Mouse (Mus musculus): ENCODE measurements around the gene Dhx30.

The Dhx30 gene

DNA sequence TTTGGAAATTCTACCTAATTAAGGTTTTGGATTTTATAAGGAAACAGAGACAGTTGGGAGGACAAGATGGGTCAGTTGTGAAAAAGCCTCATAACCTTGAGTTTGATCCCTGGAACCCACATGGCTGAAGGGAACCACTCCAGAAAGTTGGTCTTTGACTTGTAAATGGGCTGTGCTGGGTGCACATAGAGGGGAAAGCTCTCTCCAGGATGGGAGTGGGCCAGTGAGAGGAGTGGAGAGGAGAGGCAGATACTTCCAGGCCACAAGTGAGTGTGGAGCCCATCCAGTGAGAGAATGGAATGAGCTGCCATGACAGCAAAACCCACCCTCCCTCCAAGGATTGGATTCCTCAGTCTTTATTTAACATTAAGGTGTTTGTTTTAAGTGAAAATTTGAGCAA lies 66.4 kb downstream of the Dhx30 start:
- Histone ChIP-seq H3K4me1 (replicated peaks; ENCODE audit: low read depth, low read length) (peaks cover 51% of the 10 kb centered on the region), H3K9me3 (ENCODE audit: low read length) (no peaks in the 10 kb centered on the region), H3K27me3 (ENCODE audit: insufficient read depth, low read length) (no peaks in the 10 kb centered on the region), H3K36me3 (ENCODE audit: insufficient read depth, low read length) (peaks cover 24% of the 10 kb centered on the region), H3K4me3 (replicated peaks; ENCODE audit: low read length) (peak overlapping the region; percentile 33; the same call in 1 of the 2 replicates)
- TF ChIP-seq CTCF (conservative IDR thresholded peaks at IDR 0.05; ENCODE audit: low read length) (no peak), NANOG (IDR thresholded peaks at IDR 0.05; ENCODE audit: borderline replicate concordance, low read length) (no peak), POU5F1 (IDR thresholded peaks at IDR 0.05; ENCODE audit: borderline replicate concordance, low read length) (no peak)

DNA sequence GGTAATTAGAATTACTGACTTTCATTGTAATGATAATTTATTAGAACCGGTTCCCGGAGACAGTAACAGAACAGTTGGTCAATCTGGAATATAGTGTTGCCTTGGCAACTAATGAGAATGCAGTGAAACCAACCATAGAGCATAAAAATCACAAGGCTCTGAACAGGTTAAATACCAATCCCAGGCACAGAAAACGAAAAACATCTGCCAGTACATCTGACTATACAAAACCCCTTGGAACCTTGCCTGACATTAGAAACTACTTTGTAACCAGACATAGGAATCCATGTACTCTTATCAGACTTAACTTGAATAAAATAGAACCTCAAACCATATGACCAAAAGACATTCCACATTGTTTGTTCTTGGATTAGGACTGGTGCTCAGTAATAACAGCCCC lies 69.8 kb downstream of the Dhx30 start:
- H3K4me3 ChIP-seq (replicated peaks; ENCODE audit: low read length): no peak overlapping the region
- no peaks in the 10 kb centered on the region for H3K27me3 ChIP-seq (ENCODE audit: insufficient read depth, low read length)
- no peaks in the 10 kb centered on the region for H3K9me3 ChIP-seq (ENCODE audit: low read length)
- TF ChIP-seq CTCF (conservative IDR thresholded peaks at IDR 0.05; ENCODE audit: low read length) (no peak), POU5F1 (IDR thresholded peaks at IDR 0.05; ENCODE audit: borderline replicate concordance, low read length) (no peak), NANOG (IDR thresholded peaks at IDR 0.05; ENCODE audit: borderline replicate concordance, low read length) (no peak)
- peaks cover 27% of the 10 kb centered on the region for H3K36me3 ChIP-seq (ENCODE audit: insufficient read depth, low read length)
- H3K4me1 ChIP-seq (replicated peaks; ENCODE audit: low read depth, low read length): peaks cover 38% of the 10 kb centered on the region

DNA sequence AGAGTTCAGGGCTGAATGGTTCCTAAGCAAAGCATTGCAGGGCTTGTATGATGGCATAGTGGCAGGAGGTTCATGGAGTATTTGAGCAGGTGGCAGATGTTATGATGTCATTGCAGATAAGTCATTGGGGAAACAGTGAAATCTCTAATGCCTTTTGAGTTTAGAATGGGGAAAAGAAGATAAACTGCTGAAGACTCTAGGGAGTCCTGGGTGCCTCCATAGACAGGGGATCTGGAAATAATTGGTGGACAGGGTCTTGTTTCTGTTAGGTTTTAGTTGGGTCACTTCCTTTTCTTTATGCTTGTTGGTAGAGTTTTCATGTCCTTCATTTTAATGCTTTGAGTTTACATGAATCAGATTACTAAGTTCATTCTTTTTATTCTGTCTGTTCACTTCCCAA lies 70.4 kb downstream of the Dhx30 start:
- H3K4me3 ChIP-seq (replicated peaks; ENCODE audit: low read length): no peak overlapping the region
- TF ChIP-seq POU5F1 (IDR thresholded peaks at IDR 0.05; ENCODE audit: borderline replicate concordance, low read length): no peak
- no peak for TF ChIP-seq CTCF (conservative IDR thresholded peaks at IDR 0.05; ENCODE audit: low read length)
- no peak for TF ChIP-seq NANOG (IDR thresholded peaks at IDR 0.05; ENCODE audit: borderline replicate concordance, low read length)
- H3K4me1 ChIP-seq (replicated peaks; ENCODE audit: low read depth, low read length): peaks cover 32% of the 10 kb centered on the region
- no peaks in the 10 kb centered on the region for H3K9me3 ChIP-seq (ENCODE audit: low read length)
- peaks cover 25% of the 10 kb centered on the region for H3K36me3 ChIP-seq (ENCODE audit: insufficient read depth, low read length)
- no peaks in the 10 kb centered on the region for H3K27me3 ChIP-seq (ENCODE audit: insufficient read depth, low read length)

DNA sequence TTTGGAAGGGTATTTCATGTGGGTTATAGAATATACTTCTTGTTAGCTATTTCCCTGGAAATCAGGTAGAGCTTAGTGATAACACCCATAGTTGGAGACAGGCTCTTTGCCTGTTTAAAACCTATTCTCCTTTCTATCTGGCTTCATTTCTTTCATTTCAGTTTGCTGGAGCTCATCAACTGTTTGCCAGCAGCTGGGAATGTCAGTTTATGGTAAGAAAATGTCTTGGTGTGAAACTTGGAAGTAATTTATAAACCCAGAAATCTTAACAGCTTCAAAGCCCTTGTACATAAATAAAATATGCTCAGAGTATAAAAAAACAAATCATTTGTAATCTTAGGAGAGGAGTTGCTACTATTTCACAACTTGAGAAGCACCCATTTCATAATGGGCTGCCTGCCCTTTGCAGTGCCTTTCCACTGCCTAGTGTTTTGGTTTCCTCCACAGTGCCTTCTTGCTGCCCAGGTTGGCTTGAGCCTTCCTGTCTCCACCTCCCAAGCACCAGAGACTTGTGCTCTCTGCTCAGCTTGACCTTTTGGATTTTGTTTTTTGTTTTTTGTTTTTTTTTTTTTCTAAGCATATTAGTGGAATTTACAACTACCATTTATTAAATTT lies 71.8 kb downstream of the Dhx30 start:
- Histone ChIP-seq H3K27me3 (ENCODE audit: insufficient read depth, low read length) (no peaks in the 10 kb centered on the region), H3K36me3 (ENCODE audit: insufficient read depth, low read length) (peaks cover 28% of the 10 kb centered on the region), H3K4me1 (replicated peaks; ENCODE audit: low read depth, low read length) (peaks cover 18% of the 10 kb centered on the region), H3K9me3 (ENCODE audit: low read length) (no peaks in the 10 kb centered on the region), H3K4me3 (replicated peaks; ENCODE audit: low read length) (no peak overlapping the region)
- no peak for TF ChIP-seq NANOG (IDR thresholded peaks at IDR 0.05; ENCODE audit: borderline replicate concordance, low read length)
- TF ChIP-seq POU5F1 (IDR thresholded peaks at IDR 0.05; ENCODE audit: borderline replicate concordance, low read length): no peak
- no peak for TF ChIP-seq CTCF (conservative IDR thresholded peaks at IDR 0.05; ENCODE audit: low read length)

DNA sequence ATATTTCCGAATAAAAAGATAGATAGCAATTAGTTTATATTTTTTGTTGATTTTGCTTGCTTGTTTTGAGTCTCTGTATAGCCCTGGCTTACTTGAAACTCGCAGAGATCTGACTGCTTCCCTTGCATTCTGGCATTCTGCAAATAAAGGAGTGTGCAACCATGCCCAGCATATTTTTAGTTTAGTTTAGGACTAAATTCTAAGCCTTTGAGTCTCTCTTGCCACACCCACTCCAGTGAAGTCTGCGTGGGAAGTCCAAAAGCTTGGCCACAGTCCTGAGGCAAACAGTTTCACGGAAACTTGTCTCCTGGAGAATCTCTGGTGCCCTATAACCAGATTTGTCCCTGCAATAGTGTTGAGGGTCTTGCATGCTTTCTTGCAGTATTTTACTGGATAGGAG lies 73.3 kb downstream of the Dhx30 start:
- H3K4me3 ChIP-seq (replicated peaks; ENCODE audit: low read length): no peak overlapping the region
- H3K9me3 ChIP-seq (ENCODE audit: low read length): no peaks in the 10 kb centered on the region
- H3K27me3 ChIP-seq (ENCODE audit: insufficient read depth, low read length): no peaks in the 10 kb centered on the region
- peaks cover 41% of the 10 kb centered on the region for H3K36me3 ChIP-seq (ENCODE audit: insufficient read depth, low read length)
- TF ChIP-seq POU5F1 (IDR thresholded peaks at IDR 0.05; ENCODE audit: borderline replicate concordance, low read length) (no peak), CTCF (conservative IDR thresholded peaks at IDR 0.05; ENCODE audit: low read length) (no peak), NANOG (IDR thresholded peaks at IDR 0.05; ENCODE audit: borderline replicate concordance, low read length) (no peak)
- H3K4me1 ChIP-seq (replicated peaks; ENCODE audit: low read depth, low read length): peaks cover 7% of the 10 kb centered on the region; the same call in 1 of the 2 replicates

DNA sequence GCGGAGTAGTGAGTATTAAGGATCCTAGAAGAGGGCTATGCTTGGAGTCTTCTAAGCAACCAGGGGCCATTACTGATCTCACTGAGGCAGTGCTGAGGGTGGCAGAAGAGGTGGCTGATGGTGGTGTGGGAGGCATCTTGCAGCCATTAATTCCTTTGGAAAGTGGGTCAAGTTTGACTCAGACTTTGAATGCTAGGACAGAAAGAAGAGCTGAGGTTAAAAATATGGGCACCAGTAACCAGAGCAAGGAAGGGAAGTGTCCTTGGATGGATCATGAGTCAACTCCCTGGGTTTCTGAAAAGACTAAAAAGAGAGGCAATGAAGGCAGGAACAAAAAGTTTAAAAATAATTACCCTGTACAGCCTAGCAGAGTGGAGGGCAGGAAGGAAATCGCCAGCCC lies 79.1 kb downstream of the Dhx30 start:
- Histone ChIP-seq H3K4me3 (replicated peaks; ENCODE audit: low read length) (no peak overlapping the region), H3K9me3 (ENCODE audit: low read length) (no peaks in the 10 kb centered on the region), H3K27me3 (ENCODE audit: insufficient read depth, low read length) (no peaks in the 10 kb centered on the region), H3K4me1 (replicated peaks; ENCODE audit: low read depth, low read length) (peaks cover 21% of the 10 kb centered on the region), H3K36me3 (ENCODE audit: insufficient read depth, low read length) (peaks cover 80% of the 10 kb centered on the region)
- TF ChIP-seq CTCF (conservative IDR thresholded peaks at IDR 0.05; ENCODE audit: low read length) (no peak), POU5F1 (IDR thresholded peaks at IDR 0.05; ENCODE audit: borderline replicate concordance, low read length) (no peak), NANOG (IDR thresholded peaks at IDR 0.05; ENCODE audit: borderline replicate concordance, low read length) (no peak)

DNA sequence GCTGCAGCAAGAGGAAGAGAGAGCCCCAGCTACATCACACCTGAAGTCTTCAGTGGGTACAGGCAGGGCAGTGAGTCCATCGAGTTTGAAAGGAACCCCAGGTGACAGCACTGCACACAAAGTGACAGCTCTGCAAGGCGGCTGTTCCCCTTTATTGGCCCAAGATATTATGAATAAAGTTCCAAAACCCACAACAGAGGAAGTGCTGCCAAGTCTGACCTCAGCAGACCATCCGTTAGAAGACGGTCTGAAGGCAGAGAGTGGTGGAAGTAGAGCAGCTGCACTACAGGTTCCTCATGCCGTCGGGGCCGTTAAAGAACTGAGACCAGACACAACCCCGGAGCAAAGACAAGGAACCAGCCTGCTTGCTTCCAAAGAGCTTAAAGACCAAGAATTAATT lies 79.7 kb downstream of the Dhx30 start:
- Histone ChIP-seq H3K4me1 (replicated peaks; ENCODE audit: low read depth, low read length) (peaks cover 21% of the 10 kb centered on the region), H3K9me3 (ENCODE audit: low read length) (no peaks in the 10 kb centered on the region), H3K4me3 (replicated peaks; ENCODE audit: low read length) (no peak overlapping the region), H3K27me3 (ENCODE audit: insufficient read depth, low read length) (no peaks in the 10 kb centered on the region), H3K36me3 (ENCODE audit: insufficient read depth, low read length) (peaks cover 81% of the 10 kb centered on the region)
- no peak for TF ChIP-seq POU5F1 (IDR thresholded peaks at IDR 0.05; ENCODE audit: borderline replicate concordance, low read length)
- no peak for TF ChIP-seq NANOG (IDR thresholded peaks at IDR 0.05; ENCODE audit: borderline replicate concordance, low read length)
- no peak for TF ChIP-seq CTCF (conservative IDR thresholded peaks at IDR 0.05; ENCODE audit: low read length)

DNA sequence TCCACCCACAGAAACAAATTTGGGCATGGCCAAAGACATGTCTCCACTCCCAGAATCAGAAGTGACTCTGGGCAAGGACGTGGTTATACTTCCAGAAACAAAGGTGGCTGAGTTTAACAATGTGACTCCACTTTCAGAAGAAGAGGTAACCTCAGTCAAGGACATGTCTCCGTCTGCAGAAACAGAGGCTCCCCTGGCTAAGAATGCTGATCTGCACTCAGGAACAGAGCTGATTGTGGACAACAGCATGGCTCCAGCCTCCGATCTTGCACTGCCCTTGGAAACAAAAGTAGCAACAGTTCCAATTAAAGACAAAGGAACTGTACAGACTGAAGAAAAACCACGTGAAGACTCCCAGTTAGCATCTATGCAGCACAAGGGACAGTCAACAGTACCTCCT lies 82.5 kb downstream of the Dhx30 start:
- TF ChIP-seq CTCF (conservative IDR thresholded peaks at IDR 0.05; ENCODE audit: low read length): no peak
- peak; percentile 25; the same call in 1 of the 2 replicates for TF ChIP-seq NANOG (IDR thresholded peaks at IDR 0.05; ENCODE audit: borderline replicate concordance, low read length)
- no peaks in the 10 kb centered on the region for H3K9me3 ChIP-seq (ENCODE audit: low read length)

More for the DNA sequence above, 82.5 kb downstream of the Dhx30 start:
- no peak overlapping the region for H3K4me3 ChIP-seq (replicated peaks; ENCODE audit: low read length)
- H3K36me3 ChIP-seq (ENCODE audit: insufficient read depth, low read length): peaks cover 84% of the 10 kb centered on the region
- H3K27me3 ChIP-seq (ENCODE audit: insufficient read depth, low read length): no peaks in the 10 kb centered on the region
- peaks cover 21% of the 10 kb centered on the region for H3K4me1 ChIP-seq (replicated peaks; ENCODE audit: low read depth, low read length)

All from E14TG2a.4 (cell line).